10 mouse cellular contexts compared by ENCODE assay signal in the genomic region with DNA sequence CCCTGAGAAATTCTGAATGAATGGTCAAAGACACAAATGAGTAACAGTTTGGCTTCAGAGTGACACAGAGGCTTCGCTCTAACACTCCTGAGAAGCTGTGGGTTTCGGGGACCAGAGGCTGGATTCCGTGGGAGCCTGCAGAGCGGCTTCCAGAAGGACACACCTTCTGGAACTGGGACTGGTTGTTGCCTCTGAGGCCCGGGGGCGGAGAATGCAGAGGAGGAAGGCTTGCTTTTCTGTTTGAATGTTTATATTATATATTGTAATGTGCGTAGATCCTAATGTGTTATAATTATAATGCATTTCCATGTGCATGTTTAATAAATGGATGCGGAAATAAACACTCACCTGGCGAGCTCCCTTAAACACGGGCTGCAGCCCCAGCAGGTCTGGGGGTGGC. TPM values are rescaled to one million over a fixed set of nuclear protein-coding genes. Genes with fewer than 3 reads are reported as not detected.
A peak's percentile ranks its signal among the peaks of the same experiment; 100 is the strongest.
DNase-seq lines count a peak whose midpoint lies in the region; ATAC-seq and TF ChIP-seq lines count a peak whose summit lies in the region.
"Had no signal": no experiment of that assay in that cellular context is flagged by ENCODE, and none has a peak within 500 bp of the region (broad histone marks: within the 10 kb centered on the region; RNA-seq: fewer than 3 reads in every experiment).

No protein-coding gene starts in this region.

- H3K9ac ChIP-seq in heart, embryonic 11.5 days (ENCODE audit: low read depth, low read length): no peak overlapping the region
- no peak overlapping the region for H3K9ac ChIP-seq in neural tube, embryonic 12.5 days

- DNase-seq in heart, adult 11 months: no peak
- DNase-seq in neural tube, embryonic 10.5 days (ENCODE audit: extremely low spot score, low spot score): no peak
- no peak for DNase-seq in limb, embryonic 10.5 days (ENCODE audit: low spot score)
- no peak for DNase-seq in layer of hippocampus, postnatal 36 days

- TF ChIP-seq POLR2A in olfactory bulb, adult 2 months (IDR thresholded peaks at IDR 0.05; ENCODE audit: insufficient read depth, low read depth, low read length): 0 out of 2 replicates have a peak, but pooled peaks have one; percentile 21

- H3K4me1 ChIP-seq in heart, embryonic 11.5 days (ENCODE audit: control insufficient read depth, insufficient read depth, low read length): 0 out of 2 replicates have a peak, but pooled peaks cover 5% of the 10 kb centered on the region
- H3K4me1 ChIP-seq in neural tube, embryonic 12.5 days: no peaks in the 10 kb centered on the region
- peaks cover 14% of the 10 kb centered on the region for H3K4me1 ChIP-seq in limb, embryonic 10.5 days
- peaks cover 12% of the 10 kb centered on the region for H3K4me1 ChIP-seq in olfactory bulb, adult 2 months (ENCODE audit: control insufficient read depth, insufficient read depth, low read length)

- 43% methylated on average over 10 of the region's 10 CpGs for WGBS in heart, embryonic 11.5 days (ENCODE audit: insufficient replicate concordance)
- 57% methylated on average over 10 of the region's 10 CpGs for WGBS in neural tube, embryonic 12.5 days
- 53% methylated on average over 10 of the region's 10 CpGs for WGBS in limb, embryonic 10.5 days
- WGBS in olfactory bulb, adult 2 months: 46% methylated on average over 10 of the region's 10 CpGs

- H3K27ac ChIP-seq in heart, embryonic 11.5 days (ENCODE audit: low read depth, low read length): no peak overlapping the region
- no peak overlapping the region for H3K27ac ChIP-seq in neural tube, embryonic 12.5 days
- H3K27ac ChIP-seq in limb, embryonic 10.5 days: no peak overlapping the region
- no peak overlapping the region for H3K27ac ChIP-seq in olfactory bulb, adult 2 months (ENCODE audit: insufficient read depth, low read depth, low read length)
- H3K27ac ChIP-seq: macrophage had no signal

- H3K36me3 ChIP-seq in heart, embryonic 11.5 days (ENCODE audit: control insufficient read depth, insufficient read depth, low read length): no peaks in the 10 kb centered on the region
- no peaks in the 10 kb centered on the region for H3K36me3 ChIP-seq in neural tube, embryonic 12.5 days
- H3K36me3 ChIP-seq in limb, embryonic 10.5 days: no peaks in the 10 kb centered on the region

- H3K4me3 ChIP-seq in heart, embryonic 11.5 days (ENCODE audit: low read depth, low read length): no peak overlapping the region
- H3K4me3 ChIP-seq in neural tube, embryonic 12.5 days: no peak overlapping the region
- peak overlapping the region; percentile 34 for H3K4me3 ChIP-seq in limb, embryonic 10.5 days
- no peak overlapping the region for H3K4me3 ChIP-seq in olfactory bulb, adult 2 months (ENCODE audit: insufficient read depth, low read depth, low read length)

- no peaks in the 10 kb centered on the region for H3K9me3 ChIP-seq in heart, embryonic 11.5 days (replicated peaks; ENCODE audit: control insufficient read depth, low read length)
- H3K9me3 ChIP-seq in neural tube, embryonic 12.5 days: no peaks in the 10 kb centered on the region
- no peaks in the 10 kb centered on the region for H3K9me3 ChIP-seq in limb, embryonic 10.5 days (replicated peaks)

- H3K4me2 ChIP-seq in heart, embryonic 11.5 days: peak overlapping the region; percentile 45; the same call in 1 of the 2 replicates
- peak overlapping the region; percentile 38; the same call in 1 of the 2 replicates for H3K4me2 ChIP-seq in neural tube, embryonic 12.5 days (replicated peaks)

- ATAC-seq in heart, embryonic 11.5 days (replicated peaks; ENCODE audit: insufficient number of reproducible peaks, low FRiP score, low TSS enrichment): no peak
- ATAC-seq in neural tube, embryonic 12.5 days (ENCODE audit: low FRiP score, low read depth): no peak
- no peak for ATAC-seq in erythroid progenitor cell, adult 5-6 weeks (replicated peaks; ENCODE audit: low FRiP score, poor library complexity, severe bottlenecking)

- TF ChIP-seq CTCF in olfactory bulb, adult 2 months (IDR thresholded peaks at IDR 0.05; ENCODE audit: insufficient read depth, low read depth, low read length): no peak

- peaks cover 4% of the 10 kb centered on the region; the same call in 1 of the 2 replicates for H3K27me3 ChIP-seq in heart, embryonic 11.5 days (ENCODE audit: control insufficient read depth, insufficient read depth, low read length)
- H3K27me3 ChIP-seq in neural tube, embryonic 12.5 days (replicated peaks): no peaks in the 10 kb centered on the region
- peaks cover 10% of the 10 kb centered on the region; the same call in 1 of the 2 replicates for H3K27me3 ChIP-seq in limb, embryonic 10.5 days (ENCODE audit: low read depth, poor library complexity, severe bottlenecking)

RNA-seq across cellular contexts. Expression of a gene that starts 15.7 kb away (rescaled TPM):
- 73.2 and 91.0 TPM in 2 replicates for polyA plus RNA-seq in heart, embryonic 11.5 days (2014; fragmentation: Nextera tagmentation; extraction: Ambion mirVana)
- 303 and 308 TPM in 2 replicates for polyA plus RNA-seq in neural tube, embryonic 12.5 days (2016; fragmentation: Nextera tagmentation; extraction: Ambion mirVana)
- 152 and 170 TPM in 2 replicates for polyA plus RNA-seq in limb, embryonic 10.5 days (2016; fragmentation: Nextera tagmentation; extraction: Ambion mirVana)
- polyA plus RNA-seq in olfactory bulb, adult 2 months (2012; ENCODE audit: insufficient read depth, insufficient read length, low replicate concordance, missing spikeins): not detected in 2 replicates
- total RNA-seq in layer of hippocampus, postnatal 36 days (2021): 100 to 1,000 TPM; 111 to 120 TPM
- 6.8 and 18.9 TPM in 2 replicates for total RNA-seq in erythroid progenitor cell, adult 5-6 weeks (2015; ENCODE audit: low replicate concordance)
- total RNA-seq in erythroid progenitor cell, adult 5-6 weeks (2017; ENCODE audit: low replicate concordance): 2.1 and 2.9 TPM in 2 replicates

RNA-seq across cellular contexts. Expression of a gene that starts 33.9 kb away (rescaled TPM):
- 0.20 TPM in 1 of 2 replicates, not detected in the other for polyA plus RNA-seq in heart, embryonic 11.5 days (2014; fragmentation: Nextera tagmentation; extraction: Ambion mirVana)
- polyA plus RNA-seq in neural tube, embryonic 12.5 days (2016; fragmentation: Nextera tagmentation; extraction: Ambion mirVana): not detected in 2 replicates
- not detected in 2 replicates for polyA plus RNA-seq in limb, embryonic 10.5 days (2016; fragmentation: Nextera tagmentation; extraction: Ambion mirVana)
- 142 TPM in 1 of 2 replicates, not detected in the other for polyA plus RNA-seq in olfactory bulb, adult 2 months (2012; ENCODE audit: insufficient read depth, insufficient read length, low replicate concordance, missing spikeins)
- total RNA-seq in layer of hippocampus, postnatal 36 days (2021): 10 to 100 TPM; 69.5 to 75.8 TPM
- total RNA-seq in erythroid progenitor cell, adult 5-6 weeks (2015; ENCODE audit: low replicate concordance): not detected in 2 replicates
- total RNA-seq in erythroid progenitor cell, adult 5-6 weeks (2017; ENCODE audit: low replicate concordance): not detected in 2 replicates
- polyA plus RNA-seq: embryonic facial prominence, embryonic 11.5 days; macrophage had no signal

RNA-seq across cellular contexts. Expression of a gene that starts 45.1 kb away (rescaled TPM):
- polyA plus RNA-seq in heart, embryonic 11.5 days (2014; fragmentation: Nextera tagmentation; extraction: Ambion mirVana): 33.4 and 33.5 TPM in 2 replicates
- 19.6 and 20.2 TPM in 2 replicates for polyA plus RNA-seq in neural tube, embryonic 12.5 days (2016; fragmentation: Nextera tagmentation; extraction: Ambion mirVana)
- polyA plus RNA-seq in limb, embryonic 10.5 days (2016; fragmentation: Nextera tagmentation; extraction: Ambion mirVana): 4.2 and 9.4 TPM in 2 replicates
- not detected in 2 replicates for polyA plus RNA-seq in olfactory bulb, adult 2 months (2012; ENCODE audit: insufficient read depth, insufficient read length, low replicate concordance, missing spikeins)
- under 1 TPM in 1 of 2 experiments, not detected in 1; 0.32 TPM for total RNA-seq in layer of hippocampus, postnatal 36 days (2021)
- 1.1 TPM in 1 of 2 replicates, not detected in the other for total RNA-seq in erythroid progenitor cell, adult 5-6 weeks (2015; ENCODE audit: low replicate concordance)
- not detected in 2 replicates for total RNA-seq in erythroid progenitor cell, adult 5-6 weeks (2017; ENCODE audit: low replicate concordance)
- polyA plus RNA-seq: macrophage had no signal

Comparison
In these comparisons a context has a peak if more than half of its experiments do, and no peak if none do; other contexts are left out.
1. RNA of a gene that starts 33.9 kb away (polyA plus RNA-seq): 142 TPM in olfactory bulb, adult 2 months; 0.20 TPM in heart, embryonic 11.5 days, not detected in neural tube, embryonic 12.5 days and not detected in limb, embryonic 10.5 days; every median in the first group is over 10 times any median in the second.